Mouse (Mus musculus) neutrophil, adult 59 days (primary cell): ENCODE results near the gene Son. TPM values are rescaled to one million over a fixed set of nuclear protein-coding genes. Genes with fewer than 3 reads are reported as not detected.

Source experiments
- total RNA-seq, 2 experiments: library from RNA; stranded (reverse); gene quantifications; 1 replicate in 1 of 2; 2 replicates in 1 of 2; pipeline ENCODE4 v1.2.4; 2023

The Son gene
- total RNA-seq = 100 to 1,000 TPM; 336 to 360 TPM

GRCm38 (mm10) chr16:91647461-91648219 is at the start of gene Son:
Gene Son (plus strand): TSS chr16:91647506.

GRCm38 (mm10) chr16:91597672-91598010 is 49.7 kb upstream of the Son start, which contains the start of gene Tmem50b:
Gene Tmem50b (minus strand): TSS chr16:91597800.

DNA sequence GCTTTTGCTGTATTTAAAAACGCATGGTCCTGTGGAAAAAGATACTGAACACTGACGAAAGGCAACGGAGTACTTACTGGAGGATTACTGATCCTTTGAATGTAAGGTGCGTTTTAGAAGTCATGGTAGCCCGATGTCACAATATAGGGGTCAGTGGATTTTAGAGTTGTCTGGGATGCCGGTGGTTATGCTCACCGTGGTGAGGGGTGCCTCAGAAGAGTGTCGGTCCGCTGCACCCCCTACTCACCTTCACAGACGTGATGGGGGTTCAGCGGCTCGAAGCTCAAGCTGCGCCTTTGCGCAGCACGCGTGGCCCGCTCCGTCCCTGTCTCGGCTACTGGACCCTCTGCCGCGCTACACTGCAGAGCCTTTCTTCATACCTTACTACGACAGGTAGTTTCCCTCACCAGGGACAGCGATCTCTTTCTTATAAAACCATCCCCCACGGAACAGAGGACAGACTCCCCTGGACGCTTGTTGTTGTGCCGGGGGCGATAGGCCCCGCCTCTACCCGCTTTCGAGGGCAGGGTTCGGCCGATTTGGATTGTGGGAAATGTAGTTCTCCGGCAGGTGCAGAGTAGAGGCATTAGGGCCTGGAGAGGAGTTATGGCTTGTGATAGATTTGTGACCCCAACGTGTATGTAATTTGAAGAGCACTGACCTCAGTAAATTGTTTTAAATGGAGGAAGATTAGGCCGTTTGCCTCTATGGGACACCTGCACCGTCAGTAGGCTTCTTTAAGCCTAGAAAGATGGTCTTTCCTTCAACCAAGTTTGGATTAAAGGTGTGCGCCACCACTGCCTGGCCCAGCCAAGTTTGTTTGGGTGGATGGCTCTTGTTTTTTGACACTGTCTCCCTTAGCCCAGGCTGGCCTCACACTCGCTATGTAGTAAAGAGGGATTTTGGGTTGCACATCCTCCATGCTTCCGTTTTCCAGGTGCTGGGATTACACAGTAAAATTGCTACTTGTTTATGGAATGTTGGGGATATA is 28.5 kb upstream of the Son start, which contains the start of gene Dnajc28:
Gene Dnajc28 (minus strand): TSS at position 516 of the 991 bp plus-strand sequence.

GRCm38 (mm10) chr16:91646681-91647419 is 456 bp upstream of the Son start, which contains the start of gene Gart:
Gene Gart (minus strand): TSS chr16:91646952.

DNA sequence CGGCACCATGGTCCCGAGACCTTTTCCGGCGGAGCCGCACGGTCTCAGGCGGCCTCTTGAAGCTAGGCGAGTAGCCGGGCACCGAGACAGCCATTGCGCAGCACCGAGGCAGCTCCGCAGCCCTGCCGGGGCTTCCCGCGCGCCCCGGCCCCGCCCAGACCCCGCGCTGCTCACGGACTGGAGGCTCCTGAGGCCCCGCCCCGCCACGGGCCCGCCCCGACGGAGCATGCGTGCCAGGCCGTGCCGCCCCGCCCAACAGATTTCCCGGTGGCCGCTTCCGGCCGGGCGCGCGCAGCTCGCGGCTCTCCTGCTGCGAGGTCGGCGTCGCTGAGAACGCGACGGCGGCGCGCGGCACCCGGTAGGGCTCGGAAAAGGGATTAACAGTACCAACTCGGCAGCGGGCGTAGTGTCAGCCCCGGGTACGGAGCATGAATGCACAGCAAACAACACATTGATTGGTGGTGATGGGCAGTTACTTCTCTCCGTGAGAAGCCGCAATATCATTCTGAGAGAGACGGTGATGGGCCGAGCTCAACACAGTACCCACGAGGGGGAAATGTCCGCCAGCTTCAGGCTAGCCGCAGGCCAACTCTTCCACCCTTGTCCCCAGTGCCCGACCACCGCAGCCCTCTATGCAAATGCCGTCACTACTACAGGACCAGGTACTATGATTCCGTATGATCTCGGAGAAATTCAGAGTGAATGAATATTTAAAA is 41.5 kb downstream of the Son start, which contains the start of gene Donson:
Gene Donson (minus strand): TSS at position 152 of the 716 bp plus-strand sequence.

GRCm38 (mm10) chr16:91728123-91729065 is 81.1 kb downstream of the Son start, which contains the start of gene Cryzl1:
Gene Cryzl1 (minus strand): TSS chr16:91728975.

Other genes with a start within 250 kb of the Son start
- 10 to 100 TPM; 77.5 to 79.7 TPM for gene Il10rb, start 241.3 kb upstream of the Son start, total RNA-seq
- 10 to 100 TPM; 71.9 to 90.9 TPM for gene Ifnar1, start 162.3 kb upstream of the Son start, total RNA-seq
- gene Ifngr2, start 100.4 kb upstream of the Son start, total RNA-seq = 10 to 100 TPM; 74.4 to 76.7 TPM
- gene Tmem50b, start 49.7 kb upstream of the Son start, total RNA-seq = 10 to 100 TPM; 63.8 to 64.6 TPM
- 1 to 10 TPM; 1.5 to 2.2 TPM for gene Dnajc28, start 28.5 kb upstream of the Son start, total RNA-seq
- 10 to 100 TPM; 50.2 to 50.9 TPM for gene Gart, start 554 bp upstream of the Son start, total RNA-seq
- 10 to 100 TPM; 19.6 to 25.7 TPM for gene Donson, start 41.3 kb downstream of the Son start, total RNA-seq
- 10 to 100 TPM; 22.4 to 38.5 TPM for gene Cryzl1, start 81.5 kb downstream of the Son start, total RNA-seq
- gene Itsn1, start 81.8 kb downstream of the Son start, total RNA-seq = 10 to 100 TPM; 17.7 to 18.6 TPM